Mouse (Mus musculus) right cerebral cortex, postnatal 25 days (tissue): ENCODE measurements around the gene Serpinb1a.
"Not testable (repeated sequence)": the region's sequence is repeated elsewhere in the genome, so short reads cannot be mapped to it uniquely, and the experiment has no call there.

Source experiments
- DNase-seq: peaks from one replicate; pipeline ENCODE4 v3.0.0; 2022

The Serpinb1a gene

GRCm38 (mm10) chr13:32850668-32851404 lies at the start of gene Serpinb1a:
Gene Serpinb1a (minus strand): TSS chr13:32851185.
- no peak for DNase-seq

GRCm38 (mm10) chr13:32900639-32901038 lies 49.7 kb upstream of the Serpinb1a start:
- DNase-seq, result no peak

- DNase-seq, result not testable (repeated sequence)
Observed at GRCm38 (mm10) chr13:32899114-32899513, 48.1 kb upstream of the Serpinb1a start.

- DNase-seq, result no peak
Observed at GRCm38 (mm10) chr13:32898111-32898510, 47.1 kb upstream of the Serpinb1a start, which contains the start of gene Serpinb1c. Gene Serpinb1c (minus strand): TSS chr13:32898211.

GRCm38 (mm10) chr13:32896931-32897330 lies 45.9 kb upstream of the Serpinb1a start:
- no peak for DNase-seq

- no peak for DNase-seq
Observed at GRCm38 (mm10) chr13:32884755-32885154, 33.8 kb upstream of the Serpinb1a start.

GRCm38 (mm10) chr13:32873862-32874261 lies 22.9 kb upstream of the Serpinb1a start:
- DNase-seq, result no peak

GRCm38 (mm10) chr13:32868843-32869242 lies 17.9 kb upstream of the Serpinb1a start:
- DNase-seq, result no peak

GRCm38 (mm10) chr13:32868233-32868632 lies 17.2 kb upstream of the Serpinb1a start:
- not testable (repeated sequence) for DNase-seq

GRCm38 (mm10) chr13:32867030-32867429 lies 16.0 kb upstream of the Serpinb1a start:
- DNase-seq, result no peak

GRCm38 (mm10) chr13:32866484-32866883 lies 15.5 kb upstream of the Serpinb1a start:
- DNase-seq, result peak; percentile 75

- no peak for DNase-seq
Observed at GRCm38 (mm10) chr13:32865591-32865990, 14.6 kb upstream of the Serpinb1a start.

GRCm38 (mm10) chr13:32864529-32864928 lies 13.5 kb upstream of the Serpinb1a start:
- DNase-seq, result not testable (repeated sequence)

GRCm38 (mm10) chr13:32863456-32863855 lies 12.5 kb upstream of the Serpinb1a start:
- no peak for DNase-seq

GRCm38 (mm10) chr13:32860821-32861220 lies 9.8 kb upstream of the Serpinb1a start:
- DNase-seq, result no peak

- no peak for DNase-seq
Observed at GRCm38 (mm10) chr13:32853073-32853472, 2.1 kb upstream of the Serpinb1a start.

GRCm38 (mm10) chr13:32852539-32852938 lies 1.6 kb upstream of the Serpinb1a start:
- no peak for DNase-seq

- DNase-seq, result no peak
Observed at GRCm38 (mm10) chr13:32851967-32852366, 982 bp upstream of the Serpinb1a start.

- DNase-seq, result no peak
Observed at GRCm38 (mm10) chr13:32850156-32850555, 829 bp downstream of the Serpinb1a start.

- no peak for DNase-seq
Observed at GRCm38 (mm10) chr13:32849531-32850123, 1.4 kb downstream of the Serpinb1a start.

- no peak for DNase-seq
Observed at GRCm38 (mm10) chr13:32849092-32849491, 1.9 kb downstream of the Serpinb1a start.

GRCm38 (mm10) chr13:32846221-32846620 lies 4.8 kb downstream of the Serpinb1a start:
- DNase-seq, result no peak

- no peak for DNase-seq
Observed at GRCm38 (mm10) chr13:32841349-32841748, 9.6 kb downstream of the Serpinb1a start.

GRCm38 (mm10) chr13:32839314-32839713 lies 11.7 kb downstream of the Serpinb1a start:
- no peak for DNase-seq
